Mouse (Mus musculus): ENCODE measurements at regions not wholly inside any gene's neighbourhood (a gene's known extent, or its start where the extent isn't known, plus 50 kb on each side); places are given as distances from the start of the nearest gene placed in this dataset. TPM values are rescaled to one million over a fixed set of nuclear protein-coding genes. Genes with fewer than 3 reads are reported as not detected.

DNA sequence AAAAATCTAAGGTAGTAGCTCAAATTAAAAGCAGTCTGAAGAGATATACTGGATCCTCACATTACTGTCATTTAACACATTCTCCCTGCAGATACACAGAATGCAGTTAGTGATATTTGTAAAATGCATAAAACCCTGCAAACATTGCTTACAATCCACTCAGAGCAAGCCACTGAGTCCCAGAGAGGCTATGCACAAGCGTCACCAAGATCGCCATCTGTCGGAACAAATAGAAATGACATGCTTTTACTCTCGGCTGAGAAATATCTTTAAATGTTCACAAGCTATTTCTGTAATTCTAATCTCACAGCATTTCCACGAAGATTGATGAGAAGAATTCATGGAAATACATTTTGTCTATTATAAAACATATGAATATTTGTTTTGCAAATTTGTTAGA is 139.7 kb upstream of the Steap4 start:
- 37% methylated on average over 5 of the region's 5 CpGs for WGBS
- Histone ChIP-seq H3K4me3 (replicated peaks; ENCODE audit: low read depth, low read length) (no peak overlapping the region), H3K4me2 (ENCODE audit: low read length) (no peak overlapping the region), H3K9ac (replicated peaks; ENCODE audit: low read length) (no peak overlapping the region), H3K36me3 (ENCODE audit: control insufficient read depth, insufficient read depth, low read length) (no peaks in the 10 kb centered on the region), H3K27me3 (ENCODE audit: control insufficient read depth, insufficient read depth, low read length) (no peaks in the 10 kb centered on the region), H3K9me3 (ENCODE audit: control insufficient read depth, low read length) (no peaks in the 10 kb centered on the region), H3K4me1 (ENCODE audit: control insufficient read depth, insufficient read depth, low read length) (no peaks in the 10 kb centered on the region), H3K27ac (replicated peaks; ENCODE audit: low read depth, low read length) (no peak overlapping the region)
- DNase-seq, result peak; percentile 76
- no peak for ATAC-seq (ENCODE audit: low FRiP score, low TSS enrichment)

DNA sequence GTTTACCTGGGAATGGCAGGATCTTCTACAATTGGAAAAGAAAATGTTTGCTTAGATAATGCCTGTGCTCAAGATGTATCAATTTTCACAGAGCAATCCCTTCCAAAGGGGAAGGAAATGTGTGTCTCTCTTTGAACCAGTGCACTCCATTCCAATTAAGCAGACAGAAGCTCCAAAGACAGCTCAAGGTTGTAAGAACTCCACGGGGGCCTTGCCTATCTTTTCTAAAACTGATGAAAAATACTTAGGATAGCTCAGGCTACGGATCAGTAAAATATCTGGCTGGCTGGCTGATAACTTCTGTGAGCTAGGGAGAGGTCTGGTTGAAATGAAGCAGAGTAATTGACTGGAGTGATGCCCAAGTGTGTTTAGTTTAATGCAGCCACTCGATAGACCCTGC is 138.6 kb upstream of the Steap4 start:
- H3K4me1 ChIP-seq (ENCODE audit: control insufficient read depth, insufficient read depth, low read length), result no peaks in the 10 kb centered on the region
- DNase-seq, result no peak
- H3K9me3 ChIP-seq (ENCODE audit: control insufficient read depth, low read length), result no peaks in the 10 kb centered on the region
- no peak overlapping the region for H3K9ac ChIP-seq (replicated peaks; ENCODE audit: low read length)
- no peak for ATAC-seq (ENCODE audit: low FRiP score, low TSS enrichment)
- H3K4me2 ChIP-seq (ENCODE audit: low read length), result no peak overlapping the region
- H3K36me3 ChIP-seq (ENCODE audit: control insufficient read depth, insufficient read depth, low read length), result no peaks in the 10 kb centered on the region
- H3K27ac ChIP-seq (replicated peaks; ENCODE audit: low read depth, low read length), result no peak overlapping the region
- WGBS, result 72% methylated on average over 3 of the region's 3 CpGs
- H3K27me3 ChIP-seq (ENCODE audit: control insufficient read depth, insufficient read depth, low read length), result no peaks in the 10 kb centered on the region
- H3K4me3 ChIP-seq (replicated peaks; ENCODE audit: low read depth, low read length), result no peak overlapping the region

DNA sequence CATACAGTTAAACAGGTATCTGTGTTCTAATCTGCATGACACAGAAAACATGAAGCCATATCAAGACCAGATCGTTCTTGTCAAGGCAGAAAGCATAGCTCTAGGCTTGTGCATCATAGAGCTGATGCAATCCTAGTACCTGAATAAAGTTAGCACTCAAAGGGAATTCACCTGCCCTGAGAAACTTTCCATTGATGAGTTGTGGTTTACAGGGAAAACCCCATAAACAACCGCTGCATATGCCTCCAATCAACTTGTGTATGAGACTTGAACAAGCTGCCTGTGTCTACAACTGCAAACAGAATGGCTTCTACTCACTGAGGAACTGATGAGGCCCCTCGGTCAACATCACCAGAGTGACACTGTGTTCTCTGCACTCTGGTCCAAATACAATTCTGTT is 130.6 kb upstream of the Steap4 start:
- no peak for DNase-seq
- no peak for ATAC-seq (ENCODE audit: low FRiP score, low TSS enrichment)
- H3K4me1 ChIP-seq (ENCODE audit: control insufficient read depth, insufficient read depth, low read length), result no peaks in the 10 kb centered on the region
- H3K36me3 ChIP-seq (ENCODE audit: control insufficient read depth, insufficient read depth, low read length), result no peaks in the 10 kb centered on the region
- H3K4me2 ChIP-seq (ENCODE audit: low read length), result no peak overlapping the region
- H3K27ac ChIP-seq (replicated peaks; ENCODE audit: low read depth, low read length), result no peak overlapping the region
- no peaks in the 10 kb centered on the region for H3K9me3 ChIP-seq (ENCODE audit: control insufficient read depth, low read length)
- no peak overlapping the region for H3K9ac ChIP-seq (replicated peaks; ENCODE audit: low read length)
- WGBS, result 84% methylated on average over 3 of the region's 3 CpGs
- H3K4me3 ChIP-seq (replicated peaks; ENCODE audit: low read depth, low read length), result no peak overlapping the region
- H3K27me3 ChIP-seq (ENCODE audit: control insufficient read depth, insufficient read depth, low read length), result no peaks in the 10 kb centered on the region

DNA sequence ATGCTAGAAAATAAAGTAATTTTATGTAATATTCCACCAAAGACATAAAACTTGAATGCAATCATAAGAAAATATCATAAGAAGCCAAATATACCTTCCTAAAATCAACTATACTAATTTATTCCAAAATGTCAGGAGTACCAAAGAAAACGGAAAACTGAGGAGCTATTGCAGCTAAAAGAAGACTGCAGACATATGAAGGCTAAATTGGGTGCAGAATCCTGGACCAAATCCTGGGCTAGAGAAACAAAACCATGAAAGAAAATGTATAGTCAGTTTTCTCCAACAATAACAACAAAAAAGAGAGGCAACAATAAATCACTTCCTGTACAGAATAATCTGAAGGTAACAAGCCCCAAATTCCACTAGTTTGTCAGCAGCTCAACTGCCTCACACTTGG is 126.4 kb upstream of the Steap4 start:
- Histone ChIP-seq H3K27ac (replicated peaks; ENCODE audit: low read depth, low read length) (no peak overlapping the region), H3K4me3 (replicated peaks; ENCODE audit: low read depth, low read length) (no peak overlapping the region), H3K4me1 (ENCODE audit: control insufficient read depth, insufficient read depth, low read length) (no peaks in the 10 kb centered on the region), H3K9me3 (ENCODE audit: control insufficient read depth, low read length) (no peaks in the 10 kb centered on the region), H3K27me3 (ENCODE audit: control insufficient read depth, insufficient read depth, low read length) (no peaks in the 10 kb centered on the region), H3K4me2 (ENCODE audit: low read length) (no peak overlapping the region), H3K9ac (replicated peaks; ENCODE audit: low read length) (no peak overlapping the region), H3K36me3 (ENCODE audit: control insufficient read depth, insufficient read depth, low read length) (no peaks in the 10 kb centered on the region)
- WGBS, result 100% methylated on average over 1 of the region's 1 CpGs
- no peak for ATAC-seq (ENCODE audit: low FRiP score, low TSS enrichment)
- DNase-seq, result no peak

DNA sequence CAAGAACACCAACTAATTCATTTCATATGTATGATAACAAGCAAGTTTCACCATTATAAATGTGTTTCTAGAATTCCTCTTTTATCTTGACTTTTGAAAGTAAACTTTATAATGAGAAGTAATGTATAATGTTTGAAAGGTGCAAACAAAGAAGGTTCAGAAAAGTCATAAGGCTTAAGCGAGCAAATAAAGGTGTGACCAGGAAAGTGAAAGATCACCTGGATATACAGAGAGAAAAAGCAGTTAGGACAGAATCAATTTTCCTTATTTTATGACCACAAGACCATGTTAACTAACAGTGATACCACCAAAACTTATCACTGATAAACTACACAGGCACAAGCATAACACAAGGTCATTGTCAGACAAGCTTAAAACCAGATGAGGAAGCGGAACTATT is 97.2 kb upstream of the Steap4 start:
- H3K27me3 ChIP-seq (ENCODE audit: control insufficient read depth, insufficient read depth, low read length), result no peaks in the 10 kb centered on the region
- H3K9ac ChIP-seq (replicated peaks; ENCODE audit: low read length), result no peak overlapping the region
- no peaks in the 10 kb centered on the region for H3K36me3 ChIP-seq (ENCODE audit: control insufficient read depth, insufficient read depth, low read length)
- H3K4me3 ChIP-seq (replicated peaks; ENCODE audit: low read depth, low read length), result no peak overlapping the region
- 94% methylated on average over 2 of the region's 2 CpGs for WGBS
- H3K4me2 ChIP-seq (ENCODE audit: low read length), result no peak overlapping the region
- no peak overlapping the region for H3K27ac ChIP-seq (replicated peaks; ENCODE audit: low read depth, low read length)
- no peak for ATAC-seq (ENCODE audit: low FRiP score, low TSS enrichment)
- H3K4me1 ChIP-seq (ENCODE audit: control insufficient read depth, insufficient read depth, low read length), result no peaks in the 10 kb centered on the region
- DNase-seq, result no peak
- H3K9me3 ChIP-seq (ENCODE audit: control insufficient read depth, low read length), result no peaks in the 10 kb centered on the region

DNA sequence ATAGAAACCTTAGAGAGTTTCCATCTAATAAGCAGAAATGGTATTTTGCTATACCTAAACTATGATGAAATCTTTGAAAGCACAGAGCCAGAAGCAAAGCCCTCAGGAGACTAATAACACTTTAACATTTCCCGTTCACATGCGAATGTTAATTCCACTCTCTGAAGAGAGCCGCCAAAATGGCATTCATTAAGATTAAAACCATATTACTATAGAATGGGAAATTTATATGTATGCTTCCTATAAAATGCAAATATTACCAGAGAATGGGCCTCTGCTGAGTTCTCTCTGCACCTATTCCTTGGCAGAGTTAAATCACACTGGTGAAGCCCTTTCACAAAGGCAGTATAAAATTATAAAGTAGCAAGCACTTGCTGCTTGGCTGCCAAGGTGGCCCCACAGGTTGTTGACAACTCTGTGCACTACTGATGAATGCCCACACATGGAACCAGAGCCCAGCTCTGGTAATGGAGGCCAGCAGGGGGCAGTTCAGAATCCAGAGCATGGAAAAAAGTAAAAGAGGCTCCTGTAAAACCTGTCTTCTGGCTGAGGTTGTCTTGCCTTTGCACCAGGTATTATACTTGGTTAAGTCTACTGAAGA is 94.1 kb upstream of the Steap4 start:
- no peaks in the 10 kb centered on the region for H3K9me3 ChIP-seq (ENCODE audit: control insufficient read depth, low read length)
- no peak for ATAC-seq (ENCODE audit: low FRiP score, low TSS enrichment)
- DNase-seq, result no peak
- no peak overlapping the region for H3K27ac ChIP-seq (replicated peaks; ENCODE audit: low read depth, low read length)
- 91% methylated on average over 3 of the region's 3 CpGs for WGBS
- H3K4me3 ChIP-seq (replicated peaks; ENCODE audit: low read depth, low read length), result no peak overlapping the region
- no peaks in the 10 kb centered on the region for H3K4me1 ChIP-seq (ENCODE audit: control insufficient read depth, insufficient read depth, low read length)
- no peak overlapping the region for H3K9ac ChIP-seq (replicated peaks; ENCODE audit: low read length)
- no peaks in the 10 kb centered on the region for H3K36me3 ChIP-seq (ENCODE audit: control insufficient read depth, insufficient read depth, low read length)
- no peaks in the 10 kb centered on the region for H3K27me3 ChIP-seq (ENCODE audit: control insufficient read depth, insufficient read depth, low read length)
- H3K4me2 ChIP-seq (ENCODE audit: low read length), result no peak overlapping the region

DNA sequence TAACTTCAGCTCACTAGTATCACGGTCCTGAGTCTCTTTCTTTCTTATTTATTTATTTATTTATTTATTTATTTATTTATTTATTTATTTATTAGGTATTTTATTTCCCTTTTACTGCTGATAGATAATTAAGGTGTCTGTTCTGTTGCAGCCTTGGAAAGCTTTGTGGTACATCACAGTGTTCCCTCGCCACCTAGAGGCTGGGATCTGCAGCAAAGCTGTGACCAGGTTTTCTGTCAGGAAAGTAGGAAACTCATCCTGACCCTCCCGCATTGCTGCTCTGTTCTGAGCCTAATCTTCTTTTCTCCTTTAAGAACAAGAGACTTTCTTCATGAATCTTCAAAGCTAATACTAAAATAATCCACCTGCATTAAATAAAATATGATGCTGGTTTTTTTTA is 60.7 kb upstream of the Steap4 start:
- H3K4me1 ChIP-seq (ENCODE audit: control insufficient read depth, insufficient read depth, low read length), result no peaks in the 10 kb centered on the region
- ATAC-seq (ENCODE audit: low FRiP score, low TSS enrichment), result peak; percentile 70; the same call in 1 of the 2 replicates
- no peaks in the 10 kb centered on the region for H3K27me3 ChIP-seq (ENCODE audit: control insufficient read depth, insufficient read depth, low read length)
- H3K9ac ChIP-seq (replicated peaks; ENCODE audit: low read length), result no peak overlapping the region
- no peak overlapping the region for H3K4me3 ChIP-seq (replicated peaks; ENCODE audit: low read depth, low read length)
- H3K9me3 ChIP-seq (ENCODE audit: control insufficient read depth, low read length), result no peaks in the 10 kb centered on the region
- 68% methylated on average over 3 of the region's 3 CpGs for WGBS
- no peak overlapping the region for H3K4me2 ChIP-seq (ENCODE audit: low read length)
- peak; percentile 80 for DNase-seq
- no peaks in the 10 kb centered on the region for H3K36me3 ChIP-seq (ENCODE audit: control insufficient read depth, insufficient read depth, low read length)
- no peak overlapping the region for H3K27ac ChIP-seq (replicated peaks; ENCODE audit: low read depth, low read length)

Small RNA genes in the stretch of these regions (microRNA-seq; reads per million reads assigned to microRNA genes)
- gene Gm22196, result not detected
